Mouse (Mus musculus) small intestine, adult 2 months (tissue): ENCODE data around the gene Map3k4. TPM values are rescaled to one million over a fixed set of nuclear protein-coding genes. Genes with fewer than 3 reads are reported as not detected.

Experiments
- H3K27ac ChIP-seq: fragments of 200-500 bp; 2 replicates; pipeline ENCODE4 v1.5.1; 2012; ENCODE audit warnings: low read depth, low read length, control low read depth, inconsistent platforms; ENCODE audit not compliant: insufficient read depth
- H3K27me3 ChIP-seq: fragments of 200-500 bp; 2 replicates; pipeline ENCODE4 v1.6.1; 2012; ENCODE audit warnings: mild to moderate bottlenecking, moderate library complexity, low read length, inconsistent platforms; ENCODE audit not compliant: control insufficient read depth, insufficient read depth
- H3K36me3 ChIP-seq: fragments of 200-500 bp; 2 replicates; pipeline ENCODE4 v1.6.1; 2012; ENCODE audit warnings: mild to moderate bottlenecking, low read length, control low read depth, inconsistent platforms; ENCODE audit not compliant: control insufficient read depth, insufficient read depth
- H3K4me1 ChIP-seq: fragments of 200-500 bp; 2 replicates; pipeline ENCODE4 v1.6.1; 2012; ENCODE audit warnings: low read length, inconsistent platforms, mixed read lengths; ENCODE audit not compliant: control insufficient read depth, insufficient read depth, insufficient read length
- H3K4me3 ChIP-seq: fragments of 200-500 bp; 2 replicates; pipeline ENCODE4 v1.5.1; 2012; ENCODE audit warnings: low read depth, mild to moderate bottlenecking, control low read depth, inconsistent platforms, low read length, moderate library complexity
- CTCF ChIP-seq: fragments of 200-500 bp; IDR thresholded peaks from 2 replicates; pipeline ENCODE4 v1.5.1; 2012; ENCODE audit warnings: low read depth, mild to moderate bottlenecking, control low read depth, inconsistent platforms, low read length, moderate library complexity, mixed read lengths; ENCODE audit not compliant: insufficient replicate concordance, insufficient read length; ENCODE audit errors: extremely low read depth
- POLR2A ChIP-seq: fragments of 200-500 bp; IDR thresholded peaks from 2 replicates; pipeline ENCODE4 v1.6.1; 2012; ENCODE audit warnings: low read depth, mild to moderate bottlenecking, control low read depth, inconsistent platforms, low read length, moderate library complexity
- WGBS: fragments of 180-500 bp; shearing (Covaris S2); methylation state at CpG from one replicate; pipeline ENCODE4 v1.1.7; 2018; 5-methylcytosine and 5-hydroxymethylcytosine counted together
- polyA plus RNA-seq: library from polyadenylated mRNA; depleted of rRNA; stranded (reverse); fragments of >200 nt; gene quantifications from 2 replicates; pipeline ENCODE4 v1.2.3, GENCODE M21; 2012

The Map3k4 gene
- polyA plus RNA-seq, 1 experiment, result 44.2 TPM

DNA sequence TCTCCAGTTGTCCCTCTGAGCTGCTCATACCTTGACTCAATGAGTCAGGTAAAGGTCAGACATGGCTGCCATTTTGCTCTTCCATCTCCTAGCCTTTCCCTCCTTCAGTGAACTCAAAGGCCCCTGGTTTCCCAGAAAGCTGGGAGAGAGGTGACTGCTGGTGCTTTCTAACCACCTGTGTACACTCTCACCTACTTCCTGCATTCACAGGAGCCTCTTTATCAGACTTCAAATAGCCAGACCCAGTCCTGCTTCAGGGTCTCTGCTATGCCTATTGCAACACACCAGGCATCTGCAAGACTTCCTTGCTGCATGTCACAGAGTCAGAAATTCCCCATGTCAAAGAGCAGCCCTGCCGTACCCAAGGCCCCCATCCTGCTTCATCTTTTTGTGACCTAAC lies 28.9 kb upstream of the Map3k4 start:
- Histone ChIP-seq H3K4me3 (no peak overlapping the region), H3K27ac (no peak overlapping the region), H3K4me1 (peaks cover 5% of the 10 kb centered on the region; the same call in 1 of the 2 replicates), H3K36me3 (no peaks in the 10 kb centered on the region), H3K27me3 (no peaks in the 10 kb centered on the region)
- TF ChIP-seq POLR2A (no peak), CTCF (no peak)
- 80% methylated on average over 1 of the region's 1 CpGs for WGBS

DNA sequence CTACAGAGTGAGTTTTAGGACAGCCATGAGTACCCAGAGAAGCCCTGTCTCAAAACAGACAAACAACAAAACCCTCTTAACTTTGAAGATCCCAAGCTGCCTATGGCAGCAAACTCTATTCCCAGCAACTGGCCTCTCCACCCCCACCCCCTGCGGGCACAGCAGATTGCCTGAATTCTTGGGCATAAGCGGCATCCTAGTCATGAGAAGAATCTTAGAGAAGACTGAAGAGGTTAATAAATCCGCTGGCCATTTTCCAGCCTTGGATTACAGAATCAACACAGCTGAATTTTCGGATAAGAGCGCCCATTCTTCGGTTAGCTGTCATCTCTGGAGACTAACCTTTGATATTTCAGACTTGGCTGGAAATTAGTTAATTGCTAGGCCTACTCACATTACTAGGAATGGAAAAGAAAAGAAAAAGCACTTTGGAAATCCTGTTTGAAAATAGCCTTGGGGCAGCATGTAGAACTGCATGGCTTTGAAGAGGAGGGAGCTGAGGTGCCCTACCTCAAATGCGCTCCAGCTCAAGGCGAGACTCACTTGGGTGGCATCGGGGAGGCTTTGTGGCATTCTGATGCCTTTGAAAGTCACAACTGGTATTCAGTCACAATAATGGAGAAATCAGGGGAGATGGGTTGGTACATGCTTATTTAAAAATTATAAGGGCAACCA lies 25.2 kb upstream of the Map3k4 start:
- Histone ChIP-seq H3K36me3 (no peaks in the 10 kb centered on the region), H3K27ac (no peak overlapping the region), H3K27me3 (no peaks in the 10 kb centered on the region), H3K4me1 (peaks cover 5% of the 10 kb centered on the region; the same call in 1 of the 2 replicates), H3K4me3 (no peak overlapping the region)
- 53% methylated on average over 9 of the region's 9 CpGs for WGBS
- TF ChIP-seq CTCF (no peak), POLR2A (no peak)

DNA sequence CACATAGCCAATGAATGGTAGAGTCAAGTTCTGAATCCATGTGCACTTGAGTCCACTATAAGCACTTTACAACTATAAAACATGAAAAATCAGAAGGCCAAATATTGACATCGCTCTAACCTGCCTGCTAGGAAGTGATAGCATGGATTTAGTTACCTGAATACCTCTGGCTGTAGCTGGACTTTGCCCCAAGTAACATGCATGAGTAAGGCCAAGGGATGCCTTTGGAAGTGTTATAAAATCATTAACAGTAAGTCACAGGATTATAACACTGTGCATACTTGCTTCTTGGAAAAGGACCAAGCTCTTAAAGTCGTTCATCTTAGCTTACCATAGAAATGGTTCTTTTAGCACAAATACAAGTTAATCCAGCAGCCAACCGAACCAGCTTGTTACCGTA lies 18.6 kb upstream of the Map3k4 start:
- 0 out of 2 replicates have a peak overlapping the region, but pooled peaks have one; percentile 26 for H3K27ac ChIP-seq
- TF ChIP-seq POLR2A, result no peak
- no peak for TF ChIP-seq CTCF
- no peaks in the 10 kb centered on the region for H3K27me3 ChIP-seq
- H3K4me3 ChIP-seq, result no peak overlapping the region
- no peaks in the 10 kb centered on the region for H3K36me3 ChIP-seq
- H3K4me1 ChIP-seq, result peaks cover 8% of the 10 kb centered on the region
- 24% methylated on average over 4 of the region's 4 CpGs for WGBS

DNA sequence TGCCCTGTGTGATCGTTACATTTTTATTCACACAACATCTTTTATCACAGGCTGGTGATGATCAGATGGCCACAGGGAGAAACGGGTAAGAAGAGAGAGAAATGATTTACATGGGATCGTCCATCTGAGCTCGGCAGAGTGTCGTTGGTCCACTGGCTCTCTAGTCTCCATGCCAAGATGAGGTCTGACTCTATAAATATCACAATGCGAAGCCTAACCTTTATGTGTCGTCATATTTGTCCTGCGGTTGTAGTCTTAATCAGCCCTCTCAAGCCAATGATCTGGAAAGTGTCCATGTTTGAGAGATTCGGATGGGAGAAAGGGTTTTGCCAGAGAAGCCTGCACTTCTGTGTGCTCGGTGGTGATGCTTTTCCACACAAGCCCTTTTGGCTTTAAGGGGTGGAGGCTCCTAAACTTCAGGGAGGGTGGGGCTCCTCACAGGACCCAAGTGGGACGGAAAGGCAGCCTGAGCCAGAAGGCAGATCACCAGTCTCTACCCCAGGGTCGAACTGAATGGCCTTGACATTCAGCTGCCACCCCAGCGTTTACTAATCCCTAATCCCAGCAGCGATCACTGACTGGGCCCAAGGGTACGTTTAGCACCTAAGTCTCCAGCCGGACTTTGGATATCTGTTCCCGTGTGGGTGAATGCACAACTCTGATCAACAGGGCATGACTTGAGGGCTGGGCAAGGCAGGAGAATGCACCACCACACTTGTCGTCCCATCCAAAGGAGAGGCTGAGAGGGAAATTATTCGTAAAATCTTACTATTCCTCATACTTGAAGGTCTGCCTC lies 17.7 kb upstream of the Map3k4 start:
- Histone ChIP-seq H3K27ac (no peak overlapping the region), H3K4me1 (peaks cover 8% of the 10 kb centered on the region)
- WGBS, result 79% methylated on average over 19 of the region's 19 CpGs

DNA sequence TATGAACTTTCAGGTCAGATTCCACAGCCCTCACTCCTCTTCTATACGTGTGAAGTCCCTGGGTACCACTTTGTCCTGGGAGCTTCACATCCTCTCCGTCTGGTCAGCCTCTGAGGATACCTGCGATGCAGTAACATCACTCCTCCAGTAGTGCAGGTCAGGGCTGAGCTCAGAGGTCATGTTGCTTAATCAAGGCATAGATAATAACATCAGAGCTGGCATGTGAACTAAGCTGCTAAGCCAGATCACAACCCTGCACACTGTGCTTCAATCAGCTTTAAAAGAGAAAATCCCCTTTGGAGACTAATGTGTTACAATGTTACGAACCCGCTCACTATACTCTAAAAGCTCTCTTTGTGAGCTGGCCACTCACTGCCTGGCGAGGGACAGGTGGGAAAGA lies 16.5 kb upstream of the Map3k4 start:
- Histone ChIP-seq H3K4me1 (peaks cover 8% of the 10 kb centered on the region), H3K4me3 (no peak overlapping the region), H3K27ac (no peak overlapping the region), H3K27me3 (no peaks in the 10 kb centered on the region), H3K36me3 (no peaks in the 10 kb centered on the region)
- 57% methylated on average over 6 of the region's 6 CpGs for WGBS
- no peak for TF ChIP-seq POLR2A
- TF ChIP-seq CTCF, result peak; percentile 21; the same call in 1 of the 2 replicates

More for the DNA sequence above, 17.7 kb upstream of the Map3k4 start:
- Histone ChIP-seq H3K27me3 (no peaks in the 10 kb centered on the region), H3K36me3 (no peaks in the 10 kb centered on the region), H3K4me3 (no peak overlapping the region)
- TF ChIP-seq CTCF, result no peak
- no peak for TF ChIP-seq POLR2A

DNA sequence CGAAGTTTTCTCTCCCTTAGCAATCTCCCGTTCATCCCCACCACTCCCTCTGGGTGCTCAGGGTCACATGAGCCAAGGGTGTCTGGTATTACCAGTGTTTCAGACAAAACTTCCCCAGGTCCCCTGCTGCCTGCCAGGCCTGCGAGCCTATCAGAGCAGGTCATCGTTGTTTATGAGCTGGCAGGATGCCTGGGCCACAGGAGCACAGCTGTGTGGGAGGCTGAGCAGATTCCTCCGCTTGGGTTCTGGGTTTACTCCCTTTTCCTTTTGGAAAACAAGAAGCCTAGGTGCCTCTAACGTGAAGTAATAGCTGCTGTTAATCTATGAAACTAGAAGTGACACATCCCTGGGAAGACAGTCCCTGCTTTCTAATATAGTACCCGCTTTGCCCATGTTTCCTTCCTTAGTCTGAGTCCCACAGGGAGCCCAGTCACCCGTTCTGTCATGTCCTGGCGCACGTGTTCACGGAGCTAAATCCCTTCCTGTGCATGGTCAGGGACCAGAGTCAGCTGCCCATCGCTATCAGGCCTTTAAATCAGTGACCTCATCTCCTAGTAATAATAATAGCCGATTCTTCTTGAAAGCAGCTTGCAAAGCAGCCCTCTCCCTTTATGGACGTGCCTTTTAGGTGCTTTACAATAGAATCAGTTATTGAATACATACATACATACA lies 9.4 kb upstream of the Map3k4 start:
- Histone ChIP-seq H3K36me3 (no peaks in the 10 kb centered on the region), H3K27ac (no peak overlapping the region), H3K27me3 (no peaks in the 10 kb centered on the region), H3K4me1 (peaks cover 2% of the 10 kb centered on the region; the same call in 1 of the 2 replicates), H3K4me3 (no peak overlapping the region)
- TF ChIP-seq CTCF (no peak), POLR2A (no peak)
- 16% methylated on average over 14 of the region's 14 CpGs for WGBS

DNA sequence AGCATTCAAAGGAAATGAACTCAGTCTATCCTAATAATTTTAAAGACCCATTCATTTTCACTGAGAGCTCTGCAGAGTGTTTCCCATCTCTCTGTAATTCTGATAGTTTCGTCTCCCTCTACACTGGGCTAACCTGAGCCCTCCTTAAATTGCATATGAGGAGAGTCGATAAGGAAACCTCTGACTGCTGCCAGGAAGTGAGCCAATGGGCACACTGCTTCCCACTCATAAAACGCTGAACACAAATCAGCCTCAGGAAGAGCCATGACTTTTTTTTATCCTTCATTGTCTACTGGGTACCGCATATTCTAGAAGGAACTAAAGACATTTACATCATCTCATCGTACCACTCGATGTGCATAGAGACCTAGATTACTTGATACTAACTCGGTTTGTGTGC lies 1.2 kb upstream of the Map3k4 start:
- H3K4me1 ChIP-seq, result no peaks in the 10 kb centered on the region
- no peak overlapping the region for H3K27ac ChIP-seq
- H3K4me3 ChIP-seq, result no peak overlapping the region
- no peaks in the 10 kb centered on the region for H3K27me3 ChIP-seq
- H3K36me3 ChIP-seq, result no peaks in the 10 kb centered on the region
- 76% methylated on average over 7 of the region's 7 CpGs for WGBS
- TF ChIP-seq CTCF (no peak), POLR2A (no peak)
